Mouse (Mus musculus): Measurements from ENCODE around the gene Cdk5.

- TF ChIP-seq CTCF (IDR thresholded peaks at IDR 0.05; ENCODE audit: borderline replicate concordance, insufficient read depth, low read length) (no peak), POLR2A (IDR thresholded peaks at IDR 0.05; ENCODE audit: low read depth, low read length) (peak; percentile 22; the same call in 1 of the 2 replicates)
These were observed 24.4 kb upstream of the Cdk5 start, which contains the start of gene Tmub1 for GRCm38 (mm10) chr5:24447624-24448298.
